Mouse (Mus musculus) liver, embryonic 11.5 days (tissue): ENCODE data around the gene Ctnna2. TPM values are rescaled to one million over a fixed set of nuclear protein-coding genes. Genes with fewer than 3 reads are reported as not detected.

Experiments
- ATAC-seq: fragments of 200-750 bp; cut with Nextera tagmentation; replicated peaks from 2 replicates; pipeline ENCODE4 v1.8.0; 2017; ENCODE audit warnings: moderate number of reproducible peaks, mild to moderate bottlenecking, moderate TSS enrichment, moderate library complexity; ENCODE audit not compliant: low FRiP score
- DNase-seq: peaks from one replicate; pipeline ENCODE4 v3.0.0-alpha.2; 2017; ENCODE audit warnings: low spot score
- H3K27ac ChIP-seq: fragments of 300-500 bp; sonication (generic); 2 replicates; pipeline ENCODE4 v1.5.1; 2014; ENCODE audit warnings: mild to moderate bottlenecking, low read depth, low read length, control low read depth
- H3K27me3 ChIP-seq: fragments of 300-500 bp; sonication (generic); replicated peaks from 2 replicates; pipeline ENCODE4 v1.6.1; 2014; ENCODE audit warnings: low read length, mixed read lengths; ENCODE audit not compliant: control insufficient read depth, insufficient read depth
- H3K36me3 ChIP-seq: fragments of 300-500 bp; sonication (generic); 2 replicates; pipeline ENCODE4 v1.6.1; 2014; ENCODE audit warnings: mild to moderate bottlenecking, low read length, moderate library complexity, mixed read lengths; ENCODE audit not compliant: control insufficient read depth, insufficient read depth
- H3K4me1 ChIP-seq: fragments of 300-500 bp; sonication (generic); replicated peaks from 2 replicates; pipeline ENCODE4 v1.6.1; 2014; ENCODE audit warnings: low read length, mixed read lengths; ENCODE audit not compliant: control insufficient read depth, insufficient read depth
- H3K4me2 ChIP-seq: fragments of 300-500 bp; sonication (generic); 2 replicates; pipeline ENCODE4 v1.6.1; 2014; ENCODE audit warnings: mild to moderate bottlenecking, control low read depth, moderate library complexity
- H3K4me3 ChIP-seq: fragments of 300-500 bp; sonication (generic); 2 replicates; pipeline ENCODE4 v1.5.1; 2014; ENCODE audit warnings: low read depth, low read length, control low read depth
- H3K9ac ChIP-seq: fragments of 300-500 bp; sonication (generic); 2 replicates; pipeline ENCODE4 v1.6.1; 2014; ENCODE audit warnings: low read depth, low read length, control low read depth
- H3K9me3 ChIP-seq: fragments of 300-500 bp; sonication (generic); 2 replicates; pipeline ENCODE4 v1.6.1; 2016; ENCODE audit warnings: low read length, inconsistent platforms, mixed read lengths; ENCODE audit not compliant: control insufficient read depth
- WGBS: fragments of 180-500 bp; shearing (Covaris S2); extraction: QIAGEN DNeasy Blood & Tissue Kit; methylation state at CpG from one replicate; pipeline ENCODE4 v1.1.7; 2014; 5-methylcytosine and 5-hydroxymethylcytosine counted together
- polyA plus RNA-seq: library from polyadenylated mRNA; unstranded; fragments of >200 nt; fragmentation: Nextera tagmentation; extraction: Ambion mirVana; gene quantifications from 2 replicates; pipeline ENCODE4 v1.2.1, GENCODE M21; 2014

The Ctnna2 gene
- polyA plus RNA-seq, 1 experiment from 2014 or later, result 1.9 TPM

GRCm38 (mm10) chr6:77582568-77582967 lies 396.9 kb downstream of the Ctnna2 start:
- H3K9ac ChIP-seq, result no peak overlapping the region
- no peak overlapping the region for H3K27ac ChIP-seq
- H3K4me2 ChIP-seq, result no peak overlapping the region
- no peak for ATAC-seq
- no peak for DNase-seq
- H3K4me1 ChIP-seq, result no peaks in the 10 kb centered on the region
- H3K27me3 ChIP-seq, result no peaks in the 10 kb centered on the region
- H3K4me3 ChIP-seq, result no peak overlapping the region
- no peaks in the 10 kb centered on the region for H3K9me3 ChIP-seq
- H3K36me3 ChIP-seq, result no peaks in the 10 kb centered on the region
- 44% methylated on average over 4 of the region's 4 CpGs for WGBS

- Histone ChIP-seq H3K4me1 (no peaks in the 10 kb centered on the region), H3K9me3 (no peaks in the 10 kb centered on the region), H3K36me3 (no peaks in the 10 kb centered on the region), H3K4me2 (no peak overlapping the region), H3K4me3 (no peak overlapping the region), H3K9ac (no peak overlapping the region), H3K27ac (no peak overlapping the region), H3K27me3 (no peaks in the 10 kb centered on the region)
- ATAC-seq, result no peak
- DNase-seq, result no peak
Measured at GRCm38 (mm10) chr6:77580926-77581325, 398.6 kb downstream of the Ctnna2 start.

GRCm38 (mm10) chr6:77578612-77579011 lies 400.9 kb downstream of the Ctnna2 start:
- DNase-seq, result no peak
- no peak overlapping the region for H3K4me3 ChIP-seq

GRCm38 (mm10) chr6:77577585-77577984 lies 401.9 kb downstream of the Ctnna2 start:
- DNase-seq, result no peak
- no peaks in the 10 kb centered on the region for H3K36me3 ChIP-seq
- H3K9me3 ChIP-seq, result no peaks in the 10 kb centered on the region
- 36% methylated on average over 3 of the region's 3 CpGs for WGBS
- H3K27ac ChIP-seq, result no peak overlapping the region
- H3K4me1 ChIP-seq, result no peaks in the 10 kb centered on the region
- H3K4me3 ChIP-seq, result no peak overlapping the region
- no peak overlapping the region for H3K9ac ChIP-seq
- no peaks in the 10 kb centered on the region for H3K27me3 ChIP-seq
- no peak for ATAC-seq
- no peak overlapping the region for H3K4me2 ChIP-seq

More at GRCm38 (mm10) chr6:77578612-77579011, 400.9 kb downstream of the Ctnna2 start:
- WGBS, result 40% methylated on average over 1 of the region's 1 CpGs
- H3K36me3 ChIP-seq, result no peaks in the 10 kb centered on the region
- no peaks in the 10 kb centered on the region for H3K27me3 ChIP-seq
- H3K27ac ChIP-seq, result no peak overlapping the region
- H3K4me2 ChIP-seq, result no peak overlapping the region
- H3K9ac ChIP-seq, result no peak overlapping the region
- H3K9me3 ChIP-seq, result no peaks in the 10 kb centered on the region
- ATAC-seq, result no peak
- no peaks in the 10 kb centered on the region for H3K4me1 ChIP-seq

- Histone ChIP-seq H3K9me3 (no peaks in the 10 kb centered on the region), H3K27ac (no peak overlapping the region), H3K4me1 (no peaks in the 10 kb centered on the region), H3K9ac (no peak overlapping the region), H3K36me3 (no peaks in the 10 kb centered on the region), H3K4me2 (no peak overlapping the region), H3K4me3 (no peak overlapping the region), H3K27me3 (no peaks in the 10 kb centered on the region)
- ATAC-seq (no peak), DNase-seq (no peak)
- 39% methylated on average over 3 of the region's 3 CpGs for WGBS
Measured at GRCm38 (mm10) chr6:77572614-77573013, 406.9 kb downstream of the Ctnna2 start.

- Histone ChIP-seq H3K9me3 (no peaks in the 10 kb centered on the region), H3K4me1 (no peaks in the 10 kb centered on the region), H3K4me2 (no peak overlapping the region), H3K9ac (no peak overlapping the region), H3K27ac (no peak overlapping the region), H3K4me3 (no peak overlapping the region), H3K27me3 (no peaks in the 10 kb centered on the region), H3K36me3 (no peaks in the 10 kb centered on the region)
- DNase-seq (no peak), ATAC-seq (no peak)
- WGBS, result 83% methylated on average over 3 of the region's 3 CpGs
Measured at GRCm38 (mm10) chr6:77569851-77570250, 409.6 kb downstream of the Ctnna2 start.

GRCm38 (mm10) chr6:77556181-77556580 lies 423.3 kb downstream of the Ctnna2 start:
- Histone ChIP-seq H3K4me2 (no peak overlapping the region), H3K27ac (no peak overlapping the region), H3K9me3 (no peaks in the 10 kb centered on the region), H3K4me1 (no peaks in the 10 kb centered on the region), H3K27me3 (no peaks in the 10 kb centered on the region), H3K4me3 (no peak overlapping the region), H3K36me3 (no peaks in the 10 kb centered on the region), H3K9ac (no peak overlapping the region)
- ATAC-seq (no peak), DNase-seq (no peak)
- WGBS, result 67% methylated on average over 1 of the region's 1 CpGs

- no peak overlapping the region for H3K4me2 ChIP-seq
- no peak for ATAC-seq
- WGBS, result 68% methylated on average over 15 of the region's 15 CpGs
- DNase-seq, result no peak
- no peaks in the 10 kb centered on the region for H3K4me1 ChIP-seq
- H3K9me3 ChIP-seq, result no peaks in the 10 kb centered on the region
- H3K4me3 ChIP-seq, result no peak overlapping the region
- no peaks in the 10 kb centered on the region for H3K36me3 ChIP-seq
- H3K27ac ChIP-seq, result no peak overlapping the region
- H3K27me3 ChIP-seq, result no peaks in the 10 kb centered on the region
- no peak overlapping the region for H3K9ac ChIP-seq
Measured at GRCm38 (mm10) chr6:77537055-77537807, 442.3 kb downstream of the Ctnna2 start.

GRCm38 (mm10) chr6:77527636-77528035 lies 451.9 kb downstream of the Ctnna2 start:
- Histone ChIP-seq H3K4me3 (no peak overlapping the region), H3K4me2 (no peak overlapping the region), H3K27me3 (no peaks in the 10 kb centered on the region), H3K9me3 (no peaks in the 10 kb centered on the region), H3K4me1 (no peaks in the 10 kb centered on the region), H3K9ac (no peak overlapping the region), H3K27ac (no peak overlapping the region), H3K36me3 (no peaks in the 10 kb centered on the region)
- 76% methylated on average over 2 of the region's 2 CpGs for WGBS
- ATAC-seq (no peak), DNase-seq (no peak)
